Mouse (Mus musculus): ENCODE data around the gene Gpatch11. TPM values are rescaled to one million over a fixed set of nuclear protein-coding genes. Genes with fewer than 3 reads are reported as not detected.
A peak's percentile ranks its signal among the peaks of the same experiment; 100 is the strongest.
"Not testable (repeated sequence)": the region's sequence is repeated elsewhere in the genome, so short reads cannot be mapped to it uniquely, and the experiment has no call there.

The Gpatch11 gene
- 10 to 100 TPM; 35.9 to 44.5 TPM for total RNA-seq (2021)

GRCm38 (mm10) chr17:78834856-78835835, at the start of gene Gpatch11, which contains the start of gene Heatr5b:
Gene Gpatch11 (plus strand): TSS chr17:78835567.
Gene Heatr5b (minus strand): TSS chr17:78835364.
- intact Hi-C loops (cut with DNase I), result loop anchor here (2.0 to 5.0 kb wide), 2 partner anchors 82 to 102 kb away; partner anchors contain the start of genes Cebpz, Cebpzos and Ndufaf7
- peak; percentile 97 to 98 for DNase-seq (ENCODE audit: low spot score in 2 of 2)

- intact Hi-C loops (cut with DNase I), result not testable (repeated sequence)
These were observed 47.1 kb upstream of the Gpatch11 start for GRCm38 (mm10) chr17:78788273-78788672.

GRCm38 (mm10) chr17:78791068-78791689, 44.2 kb upstream of the Gpatch11 start:
- DNase-seq (ENCODE audit: low spot score in 2 of 2), result no peak
- intact Hi-C loops (cut with DNase I), result no loop called here

More at GRCm38 (mm10) chr17:78788273-78788672, 47.1 kb upstream of the Gpatch11 start:
- not testable (repeated sequence) for DNase-seq (ENCODE audit: low spot score in 2 of 2)

- intact Hi-C loops (cut with DNase I), result no loop called here
- DNase-seq (ENCODE audit: low spot score in 2 of 2), result no peak
These were observed 43.7 kb upstream of the Gpatch11 start for GRCm38 (mm10) chr17:78791690-78792070.

GRCm38 (mm10) chr17:78792122-78792521, 43.2 kb upstream of the Gpatch11 start:
- intact Hi-C loops (cut with DNase I), result no loop called here
- DNase-seq (ENCODE audit: low spot score in 2 of 2), result no peak

- intact Hi-C loops (cut with DNase I), result no loop called here
- no peak for DNase-seq (ENCODE audit: low spot score in 2 of 2)
These were observed 41.0 kb upstream of the Gpatch11 start for GRCm38 (mm10) chr17:78794390-78794789.

GRCm38 (mm10) chr17:78797222-78797621, 38.1 kb upstream of the Gpatch11 start:
- no peak for DNase-seq (ENCODE audit: low spot score in 2 of 2)
- intact Hi-C loops (cut with DNase I), result no loop called here

- intact Hi-C loops (cut with DNase I), result no loop called here
- no peak for DNase-seq (ENCODE audit: low spot score in 2 of 2)
These were observed 26.3 kb upstream of the Gpatch11 start for GRCm38 (mm10) chr17:78809019-78809418.

- intact Hi-C loops (cut with DNase I), result no loop called here
- DNase-seq (ENCODE audit: low spot score in 2 of 2), result no peak
These were observed 25.8 kb upstream of the Gpatch11 start for GRCm38 (mm10) chr17:78809582-78809981.

- intact Hi-C loops (cut with DNase I), result no loop called here
- no peak for DNase-seq (ENCODE audit: low spot score in 2 of 2)
These were observed 11.0 kb upstream of the Gpatch11 start for GRCm38 (mm10) chr17:78824346-78824745.

- DNase-seq (ENCODE audit: low spot score in 2 of 2), result no peak
- intact Hi-C loops (cut with DNase I), result loop anchor here (5.0 kb wide), 1 partner anchor 81 kb away; the partner anchor contains the start of gene Cebpzos
These were observed 689 bp downstream of the Gpatch11 start for GRCm38 (mm10) chr17:78836056-78836455.

GRCm38 (mm10) chr17:78842271-78842928, 7.0 kb downstream of the Gpatch11 start:
- no peak for DNase-seq (ENCODE audit: low spot score in 2 of 2)
- intact Hi-C loops (cut with DNase I), result no loop called here

GRCm38 (mm10) chr17:78856243-78856642, 20.9 kb downstream of the Gpatch11 start:
- intact Hi-C loops (cut with DNase I), result no loop called here
- no peak for DNase-seq (ENCODE audit: low spot score in 2 of 2)

- DNase-seq (ENCODE audit: low spot score in 2 of 2), result no peak
- intact Hi-C loops (cut with DNase I), result no loop called here
These were observed 38.5 kb downstream of the Gpatch11 start for GRCm38 (mm10) chr17:78873886-78874285.

- intact Hi-C loops (cut with DNase I), result no loop called here
- no peak for DNase-seq (ENCODE audit: low spot score in 2 of 2)
These were observed 46.5 kb downstream of the Gpatch11 start for GRCm38 (mm10) chr17:78881878-78882304.

- intact Hi-C loops (cut with DNase I), result no loop called here
These were observed 47.2 kb downstream of the Gpatch11 start, which contains the start of gene Eif2ak2 for GRCm38 (mm10) chr17:78882401-78883112. Gene Eif2ak2 (minus strand): TSS chr17:78882573.

GRCm38 (mm10) chr17:78883291-78883690, 47.9 kb downstream of the Gpatch11 start:
- intact Hi-C loops (cut with DNase I), result no loop called here
- no peak for DNase-seq (ENCODE audit: low spot score in 2 of 2)

More at GRCm38 (mm10) chr17:78882401-78883112, 47.2 kb downstream of the Gpatch11 start, which contains the start of gene Eif2ak2:
- DNase-seq (ENCODE audit: low spot score in 2 of 2), result peak; percentile 38 to 51

GRCm38 (mm10) chr17:78885286-78886065, 50.1 kb downstream of the Gpatch11 start:
- intact Hi-C loops (cut with DNase I), result no loop called here
- DNase-seq (ENCODE audit: low spot score in 2 of 2), result no peak

All from left cerebral cortex, postnatal 36 days (tissue).